Mouse (Mus musculus) common myeloid progenitor, adult 5-6 weeks (primary cell): ENCODE measurements around the gene Nlgn1. TPM values are rescaled to one million over a fixed set of nuclear protein-coding genes. Genes with fewer than 3 reads are reported as not detected.

Source experiments
- ATAC-seq: replicated peaks from 2 replicates; pipeline ENCODE4 v1.8.0; 2016; ENCODE audit warnings: low read depth, mild to moderate bottlenecking, moderate TSS enrichment, inconsistent platforms; ENCODE audit not compliant: poor library complexity, severe bottlenecking
- total RNA-seq: library from RNA; stranded (forward); fragments of 200-1000, 187-1606 nt; gene quantifications from 2 replicates; pipeline ENCODE4 v1.2.3, GENCODE M21; 2017

The Nlgn1 gene
- total RNA-seq: not detected in 2 replicates

DNA sequence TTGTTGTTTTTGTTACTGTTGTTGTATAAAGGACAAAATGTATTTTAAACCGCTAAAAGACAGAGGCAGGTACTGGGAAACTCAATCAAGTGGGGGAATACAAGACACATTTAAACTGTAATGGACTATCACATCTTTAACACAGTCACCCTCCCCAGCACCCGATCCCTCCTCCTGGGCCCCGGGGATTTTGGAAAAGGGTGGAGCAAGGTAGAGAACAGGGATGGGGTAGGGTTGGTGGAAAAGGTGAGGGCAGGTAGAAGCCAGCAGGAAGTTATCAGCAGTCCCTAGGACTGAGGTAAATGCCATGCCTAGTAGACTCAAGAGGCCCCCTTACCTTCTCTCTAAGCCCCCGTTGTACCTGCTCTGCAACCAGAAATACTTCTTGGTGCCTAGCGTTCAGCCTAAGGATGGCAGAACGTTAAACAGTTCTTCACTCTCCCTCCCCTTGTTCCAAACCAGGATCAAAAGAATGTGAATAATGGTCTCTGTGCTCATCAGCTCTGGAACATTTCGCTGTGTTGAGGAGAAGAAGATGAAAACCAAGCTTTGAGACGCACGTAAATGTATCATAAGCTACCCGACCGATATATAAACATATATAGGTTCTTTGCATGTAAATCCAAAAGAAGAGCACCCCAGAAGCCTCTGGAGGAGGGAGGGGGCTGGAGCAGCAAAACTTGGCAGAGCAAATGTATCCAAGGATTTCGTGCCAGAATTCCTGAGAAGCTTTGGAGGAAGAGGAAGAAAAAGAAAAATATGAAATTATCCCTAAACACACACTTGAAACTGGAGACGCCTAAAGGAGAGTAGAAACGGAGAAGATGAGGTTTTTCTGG lies at the start of gene Nlgn1:
Gene Nlgn1 (minus strand): TSS at position 61 of the 839 bp plus-strand sequence.
- ATAC-seq: no peak

DNA sequence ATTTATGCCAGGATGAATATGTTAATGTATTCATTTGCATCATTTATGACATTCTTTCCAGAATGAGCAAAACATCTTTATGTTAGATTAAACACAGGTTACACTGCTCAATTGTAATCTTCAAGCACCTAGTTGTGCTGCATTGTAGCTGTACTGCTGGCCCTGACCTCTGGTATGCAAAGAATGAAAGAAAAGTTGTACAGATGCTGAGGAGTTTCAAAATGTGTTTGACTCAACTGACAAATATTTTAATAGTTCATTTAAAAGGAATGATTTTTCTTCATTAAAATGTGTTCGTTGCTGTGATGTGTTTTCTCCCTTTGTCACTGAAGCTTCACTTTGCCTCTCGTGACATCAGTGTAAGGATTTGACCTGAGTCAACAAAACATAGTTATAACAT lies 46.0 kb upstream of the Nlgn1 start:
- ATAC-seq: no peak

DNA sequence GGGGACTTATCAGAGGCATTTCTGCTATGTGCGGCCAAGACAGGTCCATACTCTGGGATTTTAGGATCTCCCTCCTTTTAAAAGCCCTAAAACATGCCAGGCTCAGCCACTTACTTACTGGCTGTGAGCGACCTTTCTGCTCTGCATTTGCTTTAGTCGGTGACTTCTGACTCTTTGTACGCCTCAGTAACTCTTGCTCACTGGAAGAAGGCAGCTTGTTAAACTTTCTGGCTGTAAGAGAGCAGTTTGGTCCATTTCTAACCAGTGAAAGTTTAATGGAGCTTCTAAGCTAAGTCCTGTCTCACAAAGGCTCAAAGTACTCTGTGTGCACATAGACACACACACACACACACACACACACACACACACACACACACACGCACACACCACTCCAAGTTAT lies 22.8 kb upstream of the Nlgn1 start:
- no peak for ATAC-seq

GRCm38 (mm10) chr3:26354483-26355030 lies 22.3 kb upstream of the Nlgn1 start:
- no peak for ATAC-seq

DNA sequence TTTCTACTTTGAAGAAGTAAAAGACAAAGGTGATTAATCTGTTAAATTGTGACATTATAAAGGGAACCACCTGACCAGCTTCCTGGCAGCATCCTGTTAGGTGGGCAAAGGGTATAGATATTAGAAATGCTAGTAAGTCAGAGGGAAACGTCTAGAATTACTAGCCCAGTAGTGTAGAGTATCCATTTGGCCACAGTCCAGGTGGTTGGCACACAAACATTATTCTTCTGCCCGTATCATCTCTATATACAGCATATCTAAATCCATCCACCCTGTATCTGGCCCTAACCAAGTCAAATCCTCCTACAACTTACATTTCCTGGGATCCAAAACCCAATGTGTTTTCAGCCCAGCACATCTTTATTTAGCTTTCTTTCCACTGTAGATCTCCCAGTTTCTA lies 5.2 kb upstream of the Nlgn1 start:
- no peak for ATAC-seq

DNA sequence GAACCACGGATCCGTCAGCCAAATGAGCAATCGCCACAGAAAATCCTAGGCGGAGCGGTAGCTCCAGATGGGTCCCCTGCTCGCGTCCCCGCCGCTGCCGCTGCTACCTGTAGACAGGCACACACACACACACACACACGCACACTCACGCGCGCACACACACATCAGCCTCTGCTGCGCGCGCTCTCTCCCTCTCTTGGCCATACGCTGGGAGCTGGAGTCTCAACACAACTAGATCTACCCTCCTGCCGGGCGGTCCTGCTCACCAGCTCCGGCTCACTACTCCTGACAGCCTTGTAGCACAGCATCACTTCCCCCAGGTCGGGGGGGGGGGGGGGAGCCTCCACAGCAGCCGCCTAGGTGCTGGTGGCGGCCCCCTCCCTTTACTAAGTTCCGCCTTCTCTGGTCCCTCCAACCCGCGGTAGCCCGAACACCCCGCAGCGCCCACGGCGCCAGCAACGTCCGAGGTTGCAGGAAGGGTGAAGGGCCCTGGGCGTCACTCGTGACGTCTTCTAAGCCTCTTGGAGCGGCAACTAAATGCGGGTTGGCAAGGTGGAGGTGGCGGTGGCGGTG lies 1.1 kb upstream of the Nlgn1 start:
- no peak for ATAC-seq

DNA sequence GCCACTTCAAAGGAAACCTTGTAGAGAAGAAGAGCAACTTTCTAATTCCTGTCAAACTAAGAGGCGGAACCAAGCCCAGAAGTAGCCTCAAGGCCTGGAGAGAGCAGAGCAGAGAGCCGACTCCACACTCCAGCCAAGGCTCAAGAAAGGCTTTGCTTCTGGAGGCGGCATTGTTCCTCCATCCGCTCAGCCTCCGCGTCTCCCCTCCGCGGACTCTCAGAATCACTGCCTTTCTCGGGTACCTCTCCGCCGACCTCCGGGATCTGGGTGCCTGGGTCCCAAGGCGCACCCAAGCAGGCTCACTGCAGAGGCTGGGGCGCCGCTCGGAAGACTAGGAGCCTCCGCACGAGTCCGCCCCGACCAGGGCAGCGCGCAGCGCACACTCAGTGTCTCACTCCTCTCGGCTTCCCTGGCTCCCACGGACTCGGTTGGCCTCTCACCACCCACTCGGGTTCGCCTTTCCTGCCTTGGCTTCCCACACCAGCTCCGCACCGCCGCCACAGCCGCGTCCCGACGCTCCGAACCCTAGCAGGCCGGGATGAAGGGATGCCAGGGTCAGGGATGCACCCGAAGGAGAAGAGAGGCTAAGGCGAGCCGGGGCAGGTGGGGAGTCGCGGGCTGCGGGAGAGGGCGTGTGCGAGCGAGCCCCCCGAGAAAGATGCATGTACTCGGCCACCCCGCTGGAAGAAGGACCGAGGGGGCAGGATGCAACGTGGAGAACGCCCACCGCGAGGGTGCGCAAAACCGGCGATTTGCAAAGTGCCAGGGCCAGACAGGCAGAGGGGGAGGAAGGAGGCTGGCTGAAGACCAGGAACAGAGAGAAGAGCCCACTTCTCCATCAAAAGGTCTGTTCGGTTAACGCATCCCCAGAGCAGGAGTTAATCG lies 841 bp downstream of the Nlgn1 start:
- no peak for ATAC-seq

GRCm38 (mm10) chr3:26330863-26331176 lies 1.4 kb downstream of the Nlgn1 start:
- no peak for ATAC-seq

GRCm38 (mm10) chr3:26330019-26330418 lies 2.2 kb downstream of the Nlgn1 start:
- ATAC-seq: no peak

DNA sequence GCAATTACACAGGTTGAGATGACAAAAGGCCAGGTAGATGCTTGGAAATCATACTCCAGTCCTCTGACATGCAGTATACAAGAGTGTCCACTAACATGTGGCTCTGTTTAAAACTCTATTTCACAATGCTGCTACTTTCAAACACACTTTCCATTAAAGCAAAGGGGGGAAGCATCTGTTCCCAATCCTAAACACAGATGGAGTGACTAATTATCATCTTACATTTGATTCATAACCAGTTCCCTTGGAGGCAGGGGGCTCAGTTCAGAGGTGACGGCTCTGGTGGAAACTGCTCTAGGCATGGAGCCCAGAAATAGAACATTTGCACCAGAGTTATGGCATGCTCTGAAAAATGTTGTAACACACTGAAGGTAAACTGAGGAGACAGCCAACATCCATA lies 7.8 kb downstream of the Nlgn1 start:
- no peak for ATAC-seq

DNA sequence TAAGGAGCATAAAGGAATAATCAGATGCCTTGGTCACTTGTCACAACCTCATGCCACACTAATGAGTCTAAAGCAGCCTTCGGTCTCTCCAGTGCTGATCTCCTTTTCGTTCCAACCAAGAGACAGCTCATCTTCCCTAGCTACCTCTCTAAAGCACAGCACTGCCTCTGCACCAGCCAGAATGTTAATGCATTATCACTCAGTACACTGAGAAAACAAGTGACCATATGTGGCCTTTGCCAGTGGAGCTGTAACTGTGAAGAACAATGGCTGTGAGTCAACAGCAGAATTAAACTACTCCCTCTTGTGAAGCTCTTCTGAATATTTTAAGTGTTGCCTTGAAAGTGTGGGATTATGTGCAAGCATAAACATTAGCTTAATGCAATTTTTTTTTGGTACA lies 14.9 kb downstream of the Nlgn1 start:
- ATAC-seq: no peak

- no peak for ATAC-seq
Measured at GRCm38 (mm10) chr3:26297869-26298268, 34.4 kb downstream of the Nlgn1 start.

DNA sequence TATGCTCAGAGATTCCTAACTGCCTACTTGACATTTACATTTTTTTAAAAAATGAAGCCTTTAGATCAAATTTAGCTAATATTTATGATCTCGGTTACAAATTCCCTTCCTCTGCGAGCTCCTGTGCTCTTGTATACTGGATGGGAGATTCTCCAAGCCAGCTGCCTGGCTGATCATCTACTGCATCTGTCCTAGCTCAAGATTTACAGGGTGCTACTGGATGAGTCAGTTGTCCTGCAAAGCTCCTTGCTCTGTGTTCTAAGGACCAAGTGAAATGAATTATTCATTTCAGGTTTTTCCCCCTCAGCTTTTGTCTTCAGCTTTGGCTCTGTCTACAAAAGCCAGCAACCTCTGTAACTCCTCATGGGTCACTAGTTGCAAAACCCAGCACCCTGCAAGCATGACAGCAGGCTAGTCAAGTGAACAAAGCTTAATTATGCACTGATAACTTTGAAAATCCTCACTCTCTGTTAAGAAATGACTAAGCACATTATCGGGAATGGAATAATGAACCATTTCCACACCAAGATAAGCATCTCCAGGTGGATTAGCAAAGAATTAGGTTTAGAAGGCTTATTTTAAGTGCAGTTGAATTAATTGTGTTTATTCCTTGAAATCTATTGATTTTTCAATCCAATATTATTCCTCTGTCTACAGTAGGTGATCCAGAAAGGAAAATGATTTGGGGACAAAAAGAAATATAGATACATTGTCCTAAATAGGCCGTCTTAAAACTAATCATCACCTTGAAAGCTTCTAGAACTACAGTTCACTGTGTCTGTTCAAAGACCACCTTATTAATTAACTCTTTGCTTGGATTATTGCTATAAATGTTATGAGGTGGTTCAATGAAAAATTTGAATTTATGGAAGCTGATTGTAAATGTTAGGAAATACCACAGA lies 61.1 kb downstream of the Nlgn1 start:
- no peak for ATAC-seq

DNA sequence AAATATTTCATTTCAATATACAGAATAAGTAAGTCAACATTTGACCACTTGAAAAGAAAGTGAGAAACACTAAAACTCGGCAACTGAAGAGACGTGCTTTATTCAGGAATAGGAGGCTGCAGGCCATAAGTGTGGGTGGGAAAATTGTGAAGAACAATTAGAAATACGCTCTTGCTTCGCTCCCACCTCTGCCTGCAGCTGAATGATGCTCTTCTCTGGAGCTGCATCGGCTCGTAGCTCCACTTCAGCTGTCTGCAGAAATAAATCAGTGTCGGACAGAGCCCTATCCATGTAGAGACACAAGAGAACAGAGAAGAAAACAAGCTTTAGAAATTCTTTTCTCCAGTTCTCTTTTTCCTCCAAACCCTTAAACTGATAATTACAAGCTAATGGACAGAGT lies 85.7 kb downstream of the Nlgn1 start:
- ATAC-seq: no peak

GRCm38 (mm10) chr3:26243274-26243673 lies 89.0 kb downstream of the Nlgn1 start:
- ATAC-seq: no peak

GRCm38 (mm10) chr3:26230006-26230405 lies 102.3 kb downstream of the Nlgn1 start:
- ATAC-seq: no peak

- no peak for ATAC-seq
Measured at GRCm38 (mm10) chr3:26228827-26229226, 103.4 kb downstream of the Nlgn1 start.

DNA sequence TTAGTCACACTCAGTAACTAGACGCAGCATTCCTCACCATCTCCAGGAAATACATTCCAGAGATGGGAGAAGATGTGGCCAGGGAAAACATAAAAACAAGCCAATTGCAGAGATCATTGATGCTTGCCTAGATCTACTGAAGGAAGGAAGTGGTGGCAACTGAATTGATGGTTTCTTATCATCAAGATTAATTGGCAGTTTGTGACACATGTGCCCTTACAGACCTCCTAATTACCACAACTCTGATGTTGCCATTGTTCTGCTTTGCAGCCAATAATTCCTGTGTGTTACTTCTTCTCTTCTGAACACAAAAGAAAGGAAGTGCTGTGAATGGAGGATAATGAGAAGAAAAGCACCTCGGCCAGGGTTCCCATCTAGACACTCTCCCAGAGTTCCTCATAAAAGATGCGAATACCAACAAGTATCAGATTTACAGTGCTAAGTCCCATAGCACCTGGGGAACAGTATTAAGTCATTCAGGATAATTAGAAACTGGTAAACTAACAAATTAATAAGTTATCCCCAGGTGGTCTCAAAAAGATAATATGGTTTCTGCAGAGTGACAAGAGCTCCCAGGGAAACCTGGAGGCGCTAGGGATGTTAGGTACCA lies 104.0 kb downstream of the Nlgn1 start:
- ATAC-seq: no peak

DNA sequence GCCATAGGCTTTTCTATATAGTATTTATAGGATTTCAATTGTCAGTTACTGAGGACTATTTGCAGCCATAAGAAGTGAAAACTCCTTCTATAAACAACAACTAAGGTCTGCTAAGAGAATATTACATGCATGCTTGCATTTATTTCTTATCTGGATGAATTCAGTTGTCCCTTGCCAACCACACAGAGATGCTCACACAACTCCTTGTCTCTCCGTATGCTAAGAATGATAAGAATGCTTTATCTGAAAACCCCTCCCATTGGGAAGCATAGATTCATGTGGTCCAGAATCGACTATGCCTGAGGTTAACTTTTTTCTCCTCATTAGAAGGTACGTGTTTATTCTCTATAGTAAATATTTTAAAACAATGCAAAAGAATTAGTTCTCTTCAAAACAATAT lies 108.8 kb downstream of the Nlgn1 start:
- ATAC-seq: no peak
